Mouse (Mus musculus): ENCODE data around the gene Amotl2. TPM values are rescaled to one million over a fixed set of nuclear protein-coding genes. Genes with fewer than 3 reads are reported as not detected.
A peak's percentile ranks its signal among the peaks of the same experiment; 100 is the strongest.

Amotl2 gene
- 53.6 and 53.7 TPM in 2 replicates for polyA plus RNA-seq (2015; fragmentation: Nextera tagmentation; extraction: Ambion mirVana)

GRCm38 (mm10) chr9:102716481-102717163, at the start of gene Amotl2:
Gene Amotl2 (plus strand): TSS chr9:102716672.
- H3K4me1 ChIP-seq = peaks cover 61% of the 10 kb centered on the region
- H3K4me3 ChIP-seq (replicated peaks) = peak within 1 kb of the TSS; percentile 79
- ATAC-seq (ENCODE audit: insufficient number of reproducible peaks, low FRiP score, low TSS enrichment, low read depth) = no peak

GRCm38 (mm10) chr9:102668115-102668514, 48.4 kb upstream of the Amotl2 start:
- Histone ChIP-seq H3K27ac (replicated peaks) (peak overlapping the region; percentile 22; the same call in 1 of the 2 replicates), H3K9ac (no peak overlapping the region), H3K4me2 (replicated peaks) (no peak overlapping the region), H3K27me3 (no peaks in the 10 kb centered on the region), H3K36me3 (no peaks in the 10 kb centered on the region), H3K9me3 (replicated peaks) (no peaks in the 10 kb centered on the region), H3K4me3 (replicated peaks) (no peak overlapping the region), H3K4me1 (0 out of 2 replicates have a peak, but pooled peaks cover 6% of the 10 kb centered on the region)
- ATAC-seq (ENCODE audit: insufficient number of reproducible peaks, low FRiP score, low TSS enrichment, low read depth) = 0 out of 2 replicates have a peak, but pooled peaks have one; percentile 53
- WGBS = 20% methylated on average over 6 of the region's 6 CpGs

More at GRCm38 (mm10) chr9:102716481-102717163, at the start of gene Amotl2:
- H3K27ac ChIP-seq (replicated peaks) = peak within 1 kb of the TSS; percentile 98
- peaks cover 8% of the 10 kb centered on the region; the same call in 1 of the 2 replicates for H3K36me3 ChIP-seq
- H3K4me2 ChIP-seq (replicated peaks) = peak within 1 kb of the TSS; percentile 88
- WGBS = 6% methylated on average over 22 of the region's 22 CpGs
- H3K27me3 ChIP-seq = no peaks in the 10 kb centered on the region
- H3K9me3 ChIP-seq (replicated peaks) = no peaks in the 10 kb centered on the region
- peak within 1 kb of the TSS; percentile 91 for H3K9ac ChIP-seq

GRCm38 (mm10) chr9:102668906-102669305, 47.6 kb upstream of the Amotl2 start:
- no peaks in the 10 kb centered on the region for H3K36me3 ChIP-seq
- no peak overlapping the region for H3K4me3 ChIP-seq (replicated peaks)
- 84% methylated on average over 12 of the region's 12 CpGs for WGBS
- 0 out of 2 replicates have a peak, but pooled peaks cover 6% of the 10 kb centered on the region for H3K4me1 ChIP-seq
- H3K9me3 ChIP-seq (replicated peaks) = no peaks in the 10 kb centered on the region
- no peak overlapping the region for H3K27ac ChIP-seq (replicated peaks)
- H3K27me3 ChIP-seq = no peaks in the 10 kb centered on the region
- H3K9ac ChIP-seq = no peak overlapping the region
- H3K4me2 ChIP-seq (replicated peaks) = no peak overlapping the region
- no peak for ATAC-seq (ENCODE audit: insufficient number of reproducible peaks, low FRiP score, low TSS enrichment, low read depth)

DNA sequence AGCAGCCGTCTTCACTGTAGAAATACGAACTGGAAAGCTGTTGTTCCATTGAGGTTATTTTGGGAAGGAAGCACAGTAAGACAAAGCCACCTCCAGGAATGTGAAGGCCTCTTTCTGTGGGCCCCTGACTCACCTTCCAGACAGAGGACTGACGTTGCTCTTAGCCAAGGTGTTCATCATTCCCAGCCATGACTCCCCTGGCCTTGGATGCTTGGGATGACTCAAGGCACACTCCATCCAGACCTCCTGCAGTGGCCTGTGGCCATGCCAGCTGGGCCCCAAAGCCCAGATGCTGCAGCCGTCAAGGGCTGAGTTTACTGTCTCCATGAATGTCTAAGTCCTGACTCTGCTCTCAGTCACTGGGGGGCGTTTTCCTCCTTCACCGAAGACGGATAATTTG, 43.1 kb upstream of the Amotl2 start:
- no peaks in the 10 kb centered on the region for H3K9me3 ChIP-seq (replicated peaks)
- no peaks in the 10 kb centered on the region for H3K36me3 ChIP-seq
- H3K9ac ChIP-seq = no peak overlapping the region
- WGBS = 53% methylated on average over 7 of the region's 7 CpGs
- H3K27me3 ChIP-seq = no peaks in the 10 kb centered on the region
- H3K27ac ChIP-seq (replicated peaks) = no peak overlapping the region
- 0 out of 2 replicates have a peak, but pooled peaks cover 2% of the 10 kb centered on the region for H3K4me1 ChIP-seq
- H3K4me3 ChIP-seq (replicated peaks) = no peak overlapping the region
- ATAC-seq (ENCODE audit: insufficient number of reproducible peaks, low FRiP score, low TSS enrichment, low read depth) = no peak
- H3K4me2 ChIP-seq (replicated peaks) = no peak overlapping the region

- H3K4me1 ChIP-seq = no peaks in the 10 kb centered on the region
- H3K9me3 ChIP-seq (replicated peaks) = no peaks in the 10 kb centered on the region
- H3K9ac ChIP-seq = no peak overlapping the region
- no peak overlapping the region for H3K27ac ChIP-seq (replicated peaks)
- ATAC-seq (ENCODE audit: insufficient number of reproducible peaks, low FRiP score, low TSS enrichment, low read depth) = no peak
- H3K4me3 ChIP-seq (replicated peaks) = no peak overlapping the region
- H3K4me2 ChIP-seq (replicated peaks) = no peak overlapping the region
- WGBS = 82% methylated on average over 5 of the region's 5 CpGs
- no peaks in the 10 kb centered on the region for H3K27me3 ChIP-seq
- H3K36me3 ChIP-seq = no peaks in the 10 kb centered on the region
These were observed 40.5 kb upstream of the Amotl2 start for GRCm38 (mm10) chr9:102675922-102676321.

DNA sequence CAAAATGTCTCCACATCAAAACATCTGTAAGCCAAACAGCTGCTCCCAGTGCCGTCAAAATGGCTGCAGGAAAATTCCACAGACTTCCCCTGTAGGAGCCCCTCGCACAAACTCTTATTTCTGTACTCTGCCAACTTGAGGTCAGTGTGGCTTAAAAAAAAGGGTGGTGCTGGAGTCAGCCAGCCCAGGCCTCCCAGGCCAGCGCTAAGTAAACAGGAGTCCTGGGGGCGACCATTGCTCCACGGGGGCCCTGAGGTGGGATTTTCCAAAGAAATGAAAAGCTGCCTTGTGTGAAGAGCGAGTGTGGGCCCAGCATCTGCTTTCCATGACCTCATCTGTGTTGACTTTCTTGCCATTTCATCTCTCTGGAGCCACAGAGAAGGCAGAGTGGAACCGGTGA, 35.0 kb upstream of the Amotl2 start:
- ATAC-seq (ENCODE audit: insufficient number of reproducible peaks, low FRiP score, low TSS enrichment, low read depth) = peak; percentile 72; the same call in 1 of the 2 replicates
- Histone ChIP-seq H3K9ac (no peak overlapping the region), H3K27me3 (no peaks in the 10 kb centered on the region), H3K9me3 (replicated peaks) (no peaks in the 10 kb centered on the region), H3K4me2 (replicated peaks) (no peak overlapping the region), H3K4me1 (peaks cover 8% of the 10 kb centered on the region), H3K4me3 (replicated peaks) (no peak overlapping the region), H3K36me3 (no peaks in the 10 kb centered on the region), H3K27ac (replicated peaks) (peak overlapping the region; percentile 52; the same call in 1 of the 2 replicates)
- 27% methylated on average over 7 of the region's 7 CpGs for WGBS

DNA sequence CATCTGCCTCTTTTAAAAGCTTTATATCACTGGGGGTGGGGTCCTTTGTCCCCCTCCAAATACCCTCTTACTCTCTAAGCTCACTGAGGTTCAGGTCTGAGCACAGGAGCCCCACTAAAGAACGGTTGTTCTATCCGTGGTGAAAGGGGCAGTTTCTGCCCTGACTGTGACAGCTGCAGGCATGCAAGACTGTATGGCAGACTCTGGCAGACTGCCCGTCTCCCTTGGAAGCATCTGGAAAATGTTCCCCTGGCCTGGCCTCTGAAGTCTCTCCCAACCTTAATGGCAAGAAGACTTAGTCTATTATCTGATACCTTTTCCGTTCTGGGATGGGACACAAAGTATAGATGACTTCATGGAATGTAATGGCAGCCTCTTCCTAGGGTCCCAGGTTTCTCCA, 28.5 kb upstream of the Amotl2 start:
- Histone ChIP-seq H3K36me3 (no peaks in the 10 kb centered on the region), H3K27ac (replicated peaks) (peak overlapping the region; percentile 55), H3K4me2 (replicated peaks) (no peak overlapping the region), H3K4me3 (replicated peaks) (no peak overlapping the region), H3K9me3 (replicated peaks) (no peaks in the 10 kb centered on the region), H3K4me1 (peaks cover 44% of the 10 kb centered on the region), H3K9ac (no peak overlapping the region), H3K27me3 (no peaks in the 10 kb centered on the region)
- WGBS = 18% methylated on average over 4 of the region's 4 CpGs
- no peak for ATAC-seq (ENCODE audit: insufficient number of reproducible peaks, low FRiP score, low TSS enrichment, low read depth)

DNA sequence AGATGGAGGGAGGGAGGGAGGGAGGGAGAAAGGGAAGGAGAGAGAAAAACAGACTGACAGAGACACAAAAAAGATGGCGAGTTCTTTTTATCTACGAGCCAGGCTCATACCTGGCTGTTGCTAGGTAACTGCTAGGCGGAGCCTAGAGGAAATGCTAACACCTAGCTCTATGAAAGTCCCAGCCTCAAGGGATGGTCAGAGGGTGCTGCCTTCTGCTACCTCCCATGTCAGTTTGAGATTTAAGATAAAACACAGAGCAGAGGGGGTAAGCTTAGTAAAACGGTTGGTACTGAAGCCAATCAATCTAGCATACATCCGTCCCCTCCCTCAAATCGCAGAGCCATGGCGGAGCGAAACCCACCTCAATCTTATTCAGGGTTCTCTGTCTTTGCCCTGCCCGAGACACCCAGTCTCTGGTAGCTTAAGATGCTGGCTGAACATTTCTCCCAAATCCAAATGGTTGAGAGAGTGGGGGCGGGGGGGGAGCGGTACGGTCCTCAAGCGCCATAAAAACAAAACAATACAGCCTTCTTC, 27.0 kb upstream of the Amotl2 start:
- peak overlapping the region; percentile 54 for H3K4me3 ChIP-seq (replicated peaks)
- 0 out of 2 replicates have a peak overlapping the region, but pooled peaks have one; percentile 33 for H3K9ac ChIP-seq
- H3K4me1 ChIP-seq = peaks cover 44% of the 10 kb centered on the region
- peak; percentile 61; the same call in 1 of the 2 replicates for ATAC-seq (ENCODE audit: insufficient number of reproducible peaks, low FRiP score, low TSS enrichment, low read depth)
- H3K9me3 ChIP-seq (replicated peaks) = no peaks in the 10 kb centered on the region
- H3K27me3 ChIP-seq = no peaks in the 10 kb centered on the region
- peak overlapping the region; percentile 99 for H3K4me2 ChIP-seq (replicated peaks)
- no peaks in the 10 kb centered on the region for H3K36me3 ChIP-seq
- 6% methylated on average over 13 of the region's 13 CpGs for WGBS
- peak overlapping the region; percentile 76 for H3K27ac ChIP-seq (replicated peaks)

- peak overlapping the region; percentile 99 for H3K4me2 ChIP-seq (replicated peaks)
- no peaks in the 10 kb centered on the region for H3K36me3 ChIP-seq
- no peaks in the 10 kb centered on the region for H3K9me3 ChIP-seq (replicated peaks)
- peak overlapping the region; percentile 33; the same call in 1 of the 2 replicates for H3K9ac ChIP-seq
- 1% methylated on average over 44 of the region's 44 CpGs for WGBS
- H3K27me3 ChIP-seq = no peaks in the 10 kb centered on the region
- peak overlapping the region; percentile 54 for H3K4me3 ChIP-seq (replicated peaks)
- peak; percentile 77 for ATAC-seq (ENCODE audit: insufficient number of reproducible peaks, low FRiP score, low TSS enrichment, low read depth)
- peak overlapping the region; percentile 76 for H3K27ac ChIP-seq (replicated peaks)
- peaks cover 44% of the 10 kb centered on the region for H3K4me1 ChIP-seq
These were observed 26.4 kb upstream of the Amotl2 start for GRCm38 (mm10) chr9:102689940-102690642.

DNA sequence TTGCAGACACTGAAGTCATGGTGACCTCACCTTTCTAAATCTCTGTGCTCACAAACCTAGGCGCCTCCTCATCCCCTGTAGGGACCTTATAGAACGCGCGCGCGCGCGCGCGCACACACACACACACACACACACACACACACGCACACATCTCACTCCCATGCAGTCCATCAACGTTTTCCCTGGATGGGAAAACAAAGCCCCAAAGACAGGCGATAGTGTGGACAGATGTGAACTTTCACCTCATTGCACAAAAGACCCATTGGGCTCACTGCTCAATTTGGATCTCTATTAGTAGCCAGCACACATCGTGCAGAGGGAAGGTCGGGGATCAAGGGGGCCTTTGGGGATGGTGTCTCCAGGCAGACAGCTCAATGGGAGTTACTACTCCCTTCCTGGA, 25.6 kb upstream of the Amotl2 start:
- ATAC-seq (ENCODE audit: insufficient number of reproducible peaks, low FRiP score, low TSS enrichment, low read depth) = no peak
- H3K4me3 ChIP-seq (replicated peaks) = peak overlapping the region; percentile 54

More for the DNA sequence above, 25.6 kb upstream of the Amotl2 start:
- Histone ChIP-seq H3K27ac (replicated peaks) (peak overlapping the region; percentile 76; the same call in 1 of the 2 replicates), H3K36me3 (no peaks in the 10 kb centered on the region), H3K4me1 (peaks cover 44% of the 10 kb centered on the region), H3K9me3 (replicated peaks) (no peaks in the 10 kb centered on the region), H3K4me2 (replicated peaks) (peak overlapping the region; percentile 99), H3K9ac (no peak overlapping the region), H3K27me3 (no peaks in the 10 kb centered on the region)
- 5% methylated on average over 15 of the region's 15 CpGs for WGBS
